Mouse (Mus musculus) olfactory bulb, adult 2 months (tissue): ENCODE results near the gene Aspg.

Experiments used
- CTCF ChIP-seq: fragments of 200-500 bp; IDR thresholded peaks from 2 replicates; pipeline ENCODE4 v1.5.1; 2012; ENCODE audit warnings: low read depth, mild to moderate bottlenecking, low read length, moderate library complexity; ENCODE audit not compliant: insufficient read depth
- POLR2A ChIP-seq: fragments of 200-500 bp; IDR thresholded peaks from 2 replicates; pipeline ENCODE4 v1.6.1; 2012; ENCODE audit warnings: mild to moderate bottlenecking, low read depth, low read length, moderate library complexity; ENCODE audit not compliant: insufficient read depth

GRCm38 (mm10) chr12:112079911-112080310 lies 26.6 kb upstream of the Aspg start:
- TF ChIP-seq CTCF (no peak), POLR2A (no peak)
